Mouse (Mus musculus) embryonic facial prominence, embryonic 11.5 days (tissue): ENCODE data around the gene Gm14322. TPM values are rescaled to one million over a fixed set of nuclear protein-coding genes. Genes with fewer than 3 reads are reported as not detected.
"Not testable (repeated sequence)": the region's sequence is repeated elsewhere in the genome, so short reads cannot be mapped to it uniquely, and the experiment has no call there.

Experiments used
- ATAC-seq: fragments of 200-750 bp; cut with Nextera tagmentation; replicated peaks from 2 replicates; pipeline ENCODE4 v1.8.0; 2017; ENCODE audit warnings: low read depth; ENCODE audit not compliant: insufficient number of reproducible peaks, low FRiP score, low TSS enrichment
- DNase-seq: peaks from one replicate; pipeline ENCODE4 v3.0.0-alpha.2; 2015; ENCODE audit warnings: low spot score
- H3K27ac ChIP-seq: fragments of 300-500 bp; sonication (generic); replicated peaks from 2 replicates; pipeline ENCODE4 v1.5.1; 2014; ENCODE audit warnings: mild to moderate bottlenecking, low read depth, low read length, control low read depth
- H3K27me3 ChIP-seq: fragments of 300-500 bp; sonication (generic); 2 replicates; pipeline ENCODE4 v1.6.1; 2014; ENCODE audit warnings: mild to moderate bottlenecking, low read length, moderate library complexity, mixed read lengths; ENCODE audit not compliant: control insufficient read depth, insufficient read depth
- H3K36me3 ChIP-seq: fragments of 300-500 bp; sonication (generic); replicated peaks from 2 replicates; pipeline ENCODE4 v1.6.1; 2014; ENCODE audit warnings: low read depth, mild to moderate bottlenecking, low read length, moderate library complexity, mixed read lengths; ENCODE audit not compliant: control insufficient read depth, insufficient read depth
- H3K4me1 ChIP-seq: fragments of 300-500 bp; sonication (generic); 2 replicates; pipeline ENCODE4 v1.6.1; 2014; ENCODE audit warnings: low read length, mixed read lengths; ENCODE audit not compliant: control insufficient read depth, insufficient read depth
- H3K4me2 ChIP-seq: fragments of 300-500 bp; sonication (generic); 2 replicates; pipeline ENCODE4 v1.6.1; 2014; ENCODE audit warnings: low read depth, mild to moderate bottlenecking, control low read depth, low read length, moderate library complexity
- H3K4me3 ChIP-seq: fragments of 300-500 bp; sonication (generic); 2 replicates; pipeline ENCODE4 v1.5.1; 2014; ENCODE audit warnings: low read depth, low read length, control low read depth
- H3K9ac ChIP-seq: fragments of 300-500 bp; sonication (generic); replicated peaks from 2 replicates; pipeline ENCODE4 v1.6.1; 2014; ENCODE audit warnings: mild to moderate bottlenecking, control low read depth, low read length
- H3K9me3 ChIP-seq: fragments of 300-500 bp; sonication (generic); replicated peaks from 2 replicates; pipeline ENCODE4 v1.6.1; 2016; ENCODE audit warnings: mild to moderate bottlenecking, low read length, inconsistent platforms, mixed read lengths; ENCODE audit not compliant: control insufficient read depth
- WGBS: fragments of 180-500 bp; shearing (Covaris S2); extraction: QIAGEN DNeasy Blood & Tissue Kit; methylation state at CpG from one replicate; pipeline ENCODE4 v1.1.7; 2014; 5-methylcytosine and 5-hydroxymethylcytosine counted together
- polyA plus RNA-seq: library from polyadenylated mRNA; unstranded; fragments of >200 nt; fragmentation: Nextera tagmentation; extraction: Ambion mirVana; gene quantifications from 2 replicates; pipeline ENCODE4 v1.2.1, GENCODE M21; 2014

The Gm14322 gene
- polyA plus RNA-seq, result 11.2 and 14.2 TPM in 2 replicates

- H3K9ac ChIP-seq, H3K36me3 ChIP-seq, H3K27me3 ChIP-seq, H3K4me2 ChIP-seq, H3K9me3 ChIP-seq, H3K4me1 ChIP-seq, H3K27ac ChIP-seq, ATAC-seq: not testable (repeated sequence)
- H3K4me3 ChIP-seq, result peak within 1 kb of the TSS; percentile 27; the same call in 1 of the 2 replicates
- WGBS, result 41% methylated on average over 9 of the region's 9 CpGs
- peak; percentile 0 for DNase-seq
These were observed at the start of gene Gm14322 for GRCm38 (mm10) chr2:177758941-177759558. TSS of gene Gm14322 (plus strand) at chr2:177759288.

GRCm38 (mm10) chr2:177741487-177741886 lies 17.6 kb upstream of the Gm14322 start:
- not testable (repeated sequence) for DNase-seq, ATAC-seq, H3K4me2 ChIP-seq, H3K27ac ChIP-seq, H3K4me1 ChIP-seq, H3K4me3 ChIP-seq, H3K27me3 ChIP-seq, H3K9me3 ChIP-seq, H3K36me3 ChIP-seq, H3K9ac ChIP-seq
- 79% methylated on average over 4 of the region's 10 CpGs for WGBS

DNA sequence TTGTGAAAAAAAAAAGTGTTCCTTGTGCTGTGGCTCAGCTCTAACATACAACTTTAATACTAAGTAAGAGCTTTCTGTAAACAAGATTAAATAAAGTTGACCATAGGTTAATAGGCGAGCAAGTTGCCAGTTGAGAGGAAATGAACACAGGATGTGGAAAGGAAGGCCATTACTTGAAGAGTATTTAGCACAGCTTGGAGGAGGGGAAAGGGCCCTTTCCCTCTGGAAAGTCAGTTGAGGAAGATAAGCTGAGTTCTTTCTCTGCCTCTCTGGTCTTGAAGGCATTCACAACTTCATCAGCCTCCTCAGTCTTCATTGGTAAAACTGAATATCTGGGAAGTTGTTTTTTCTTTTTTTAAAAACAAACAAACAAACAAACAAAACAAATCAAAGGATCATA lies 28.3 kb downstream of the Gm14322 start:
- DNase-seq, H3K4me1 ChIP-seq, H3K9ac ChIP-seq, H3K27me3 ChIP-seq, H3K9me3 ChIP-seq, H3K36me3 ChIP-seq, H3K4me3 ChIP-seq, H3K4me2 ChIP-seq, H3K27ac ChIP-seq, ATAC-seq: not testable (repeated sequence)
- WGBS, result 61% methylated on average over 1 of the region's 1 CpGs

GRCm38 (mm10) chr2:177806170-177806569 lies 47.1 kb downstream of the Gm14322 start:
- ATAC-seq, H3K9ac ChIP-seq, H3K36me3 ChIP-seq, DNase-seq, H3K4me1 ChIP-seq, H3K4me3 ChIP-seq, H3K9me3 ChIP-seq, H3K4me2 ChIP-seq, H3K27me3 ChIP-seq, H3K27ac ChIP-seq: not testable (repeated sequence)
- no CpG with 5 or more reads among the region's 2 CpGs for WGBS

Other genes with a start within 250 kb of the Gm14322 start
- not detected in 2 replicates for gene Gm14406, start 181.1 kb upstream of the Gm14322 start, polyA plus RNA-seq
- 48.4 and 58.6 TPM in 2 replicates for gene Gm14325, start 81.0 kb downstream of the Gm14322 start, polyA plus RNA-seq
- 1.3 and 3.2 TPM in 2 replicates for gene Gm14327, start 137.8 kb downstream of the Gm14322 start, polyA plus RNA-seq
- not detected in 2 replicates for gene Zfp972, start 166.3 kb downstream of the Gm14322 start, polyA plus RNA-seq
- gene Gm14326, start 198.0 kb downstream of the Gm14322 start, polyA plus RNA-seq, result 21.5 TPM in 2 replicates